Mouse (Mus musculus): ENCODE data around the gene Riok2. TPM values are rescaled to one million over a fixed set of nuclear protein-coding genes. Genes with fewer than 3 reads are reported as not detected.

Riok2 gene
- 226 TPM for polyA plus RNA-seq (2014; fragmentation: Illumina TruSeq; extraction: RNeasy Lipid Tissue Mini Kit (QIAGEN cat#74804); ENCODE audit: low read depth, low replicate concordance)

DNA sequence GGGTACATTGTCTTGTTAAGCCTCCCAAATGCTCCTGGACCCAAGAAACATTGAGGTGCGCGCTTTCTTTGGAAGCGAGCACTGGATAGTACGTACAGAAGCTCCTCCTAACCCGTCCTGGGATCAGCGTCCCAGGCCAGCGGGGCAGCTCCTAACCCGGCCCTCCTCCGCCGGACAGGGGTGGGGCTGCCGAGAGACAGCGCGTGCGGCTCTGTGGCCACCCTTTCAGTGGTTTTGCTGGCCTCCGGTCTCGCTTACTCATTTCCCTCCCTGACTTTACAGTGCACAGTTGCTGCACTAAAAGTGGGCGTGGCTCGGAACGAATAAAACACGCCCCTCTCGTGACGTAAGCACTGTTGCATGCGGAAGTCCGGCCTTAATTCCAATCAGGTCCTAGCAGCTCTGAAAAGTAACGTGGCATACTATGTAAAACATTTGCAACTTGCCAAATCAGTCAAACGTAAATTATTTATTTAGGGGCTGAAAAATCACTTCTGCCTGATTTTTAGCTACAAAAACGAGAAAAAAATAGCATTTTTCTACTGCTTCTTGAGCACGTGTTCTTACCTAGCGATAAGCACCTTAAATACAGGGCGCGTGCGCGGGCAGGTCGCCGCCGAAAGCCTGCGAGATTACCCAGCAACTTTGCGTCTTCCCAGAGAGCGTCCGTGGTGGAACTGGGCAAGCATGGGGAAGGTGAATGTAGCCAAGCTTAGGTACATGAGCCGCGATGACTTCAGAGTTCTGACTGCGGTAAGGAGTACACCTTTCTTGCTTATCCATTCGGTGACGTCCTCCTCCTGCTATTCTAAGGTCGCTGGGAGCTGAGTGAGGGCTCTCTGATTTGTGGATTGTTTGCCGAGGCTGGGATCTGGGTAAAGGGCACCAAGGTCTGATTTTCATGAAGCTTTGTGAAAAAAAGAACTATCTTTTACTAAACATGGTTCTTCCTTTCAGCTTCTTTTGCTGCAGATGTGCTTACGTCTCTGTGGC, at the start of gene Riok2:
Gene Riok2 (plus strand): TSS at position 392 of the 993 bp plus-strand sequence.

DNA sequence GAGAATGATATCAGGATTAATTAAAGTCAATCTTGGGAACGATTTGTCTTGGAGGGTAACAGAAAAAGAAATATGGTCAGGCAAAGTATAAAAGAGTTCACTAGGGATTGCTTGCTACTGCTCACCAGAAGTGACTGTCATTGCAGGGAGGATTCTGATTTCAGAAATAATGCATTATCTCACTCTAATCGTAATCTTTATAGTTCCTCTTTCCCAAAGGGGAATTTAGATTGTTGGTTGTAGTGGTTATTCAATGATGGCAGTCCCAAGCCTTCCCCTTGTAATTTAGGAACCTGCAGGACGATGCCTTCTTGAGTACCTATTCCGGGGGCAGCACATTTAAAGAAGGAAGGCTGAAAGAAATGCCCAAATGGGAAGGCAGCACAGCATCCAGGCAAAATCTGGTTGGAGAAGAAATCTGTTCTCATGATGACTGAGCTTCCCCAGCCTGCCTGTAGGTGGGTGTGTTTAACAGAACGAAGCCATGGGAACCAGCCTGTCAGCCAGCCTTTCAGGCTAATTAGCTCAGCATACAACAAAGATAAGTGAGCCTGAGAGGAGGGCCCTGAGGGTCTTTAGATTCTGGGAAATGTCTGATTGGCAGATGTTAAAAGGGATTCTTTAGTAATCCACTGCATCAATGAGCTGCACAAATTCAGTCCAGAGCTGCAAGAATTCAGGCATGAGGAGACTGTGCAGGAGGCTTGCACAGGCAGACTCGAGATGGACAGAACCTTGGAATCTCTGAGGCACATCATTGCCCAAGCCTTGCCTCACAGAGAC, 28.3 kb downstream of the Riok2 start, which contains the start of gene Lix1:
Gene Lix1 (plus strand): TSS at position 451 of the 783 bp plus-strand sequence.

Other genes with a start within 250 kb of the Riok2 start
- gene Lix1, start 28.4 kb downstream of the Riok2 start, polyA plus RNA-seq (2014; fragmentation: Illumina TruSeq; extraction: RNeasy Lipid Tissue Mini Kit (QIAGEN cat#74804); ENCODE audit: low read depth, low replicate concordance), result 14.9 TPM